Mouse (Mus musculus) mature B cell (primary cell): ENCODE measurements around the gene Sema4a.

Source experiments
- in situ Hi-C: fragments of 300-500 bp; cut with MboI; formaldehyde crosslinking; loops from 2 replicates; pipeline ENCODE4 v1.14.3; 2019

Sema4a gene

DNA sequence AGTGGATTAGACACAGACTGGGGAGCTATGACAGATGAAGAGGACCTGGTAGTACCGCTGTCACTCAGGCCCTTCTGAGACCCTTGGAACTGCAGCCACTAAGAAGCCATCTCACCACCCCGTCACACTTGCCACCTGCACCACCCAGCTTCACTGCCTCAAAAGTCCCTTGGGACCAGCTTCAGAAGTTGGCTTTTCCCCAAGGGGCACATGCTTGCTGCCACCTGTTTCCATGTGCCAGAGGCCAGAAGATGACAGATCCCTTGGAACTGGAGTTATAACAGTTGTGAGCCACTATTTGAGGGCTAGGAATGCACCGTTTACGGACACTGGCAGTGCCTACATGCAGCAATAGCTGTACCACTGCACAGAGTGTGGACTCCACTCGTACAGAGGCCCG is 65.7 kb downstream of the Sema4a start:
- in situ Hi-C loops, result no loop called here

DNA sequence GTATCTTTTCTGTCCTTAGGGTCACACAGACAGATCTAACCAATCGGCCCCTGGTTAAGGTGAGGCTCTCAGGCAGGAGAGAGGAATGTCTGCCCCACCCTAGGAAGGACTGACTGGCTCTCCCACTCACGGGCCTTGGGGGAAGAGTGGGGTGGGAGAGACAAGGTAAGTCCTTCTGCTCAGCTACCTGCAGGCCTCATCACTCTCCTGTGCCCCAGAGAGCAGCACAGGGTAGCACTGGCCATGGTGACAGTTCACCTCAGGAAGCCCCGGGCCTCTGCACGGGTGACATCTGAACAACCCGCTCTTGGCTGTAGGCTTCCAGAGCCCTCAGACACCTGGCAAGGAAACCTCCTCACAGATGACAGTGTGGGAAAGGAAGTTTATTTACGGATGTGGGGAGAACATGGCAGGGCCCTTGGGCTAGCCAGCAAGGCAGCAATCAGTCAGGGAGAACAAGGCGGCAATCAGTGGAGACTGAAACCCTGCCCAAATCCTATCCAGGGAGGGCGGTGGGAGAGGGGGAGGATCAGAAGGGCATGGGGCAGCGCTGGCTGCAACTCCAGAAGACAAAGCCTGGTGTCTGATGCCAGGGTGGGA is 67.1 kb downstream of the Sema4a start:
- in situ Hi-C loops, result no loop called here
